Mouse (Mus musculus): Measurements from ENCODE around the gene Sox12.

DNA sequence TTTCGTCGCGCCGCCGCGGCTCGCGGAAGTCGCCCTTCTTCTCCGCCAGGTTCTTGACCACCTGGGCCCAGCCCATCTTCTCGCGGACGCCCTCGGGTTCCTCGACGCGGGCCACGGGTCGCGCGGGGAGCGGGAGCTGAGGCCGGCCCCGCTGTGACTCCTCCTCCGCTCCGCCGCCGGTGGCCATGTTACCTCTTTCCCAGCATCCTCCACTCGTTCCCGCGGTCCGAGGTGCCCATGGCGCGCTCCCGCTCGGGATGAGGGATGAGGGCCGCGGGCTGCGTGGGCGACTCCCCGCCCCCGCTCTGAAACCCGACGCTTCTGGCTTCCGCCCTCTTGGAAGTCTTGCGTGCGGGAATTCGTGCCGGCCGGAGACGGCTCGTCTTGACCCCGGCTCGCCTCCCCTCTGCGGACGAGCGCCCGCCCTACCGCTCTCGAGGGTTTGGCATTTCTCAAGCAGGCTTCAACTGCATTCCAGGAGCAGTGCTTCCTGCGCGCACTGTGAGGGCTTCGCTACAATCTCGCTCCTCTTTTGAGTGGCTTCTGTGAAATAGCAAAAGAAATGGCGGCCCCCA lies 16.8 kb upstream of the Sox12 start, which contains the start of gene Zcchc3:
- TF ChIP-seq MYOG (IDR thresholded peaks at IDR 0.05; ENCODE audit: control insufficient read depth in 1 of 3, insufficient read depth in 1 of 3, insufficient read length in 2 of 3, low read depth in 2 of 3), result no peak
- no peak for TF ChIP-seq USF1 (IDR thresholded peaks at IDR 0.05; ENCODE audit: low read depth)
- TF ChIP-seq POLR2A (IDR thresholded peaks at IDR 0.05; ENCODE audit: insufficient read length, low read depth), result no peak
- TF ChIP-seq POLR2AphosphoS2 (IDR thresholded peaks at IDR 0.05; ENCODE audit: insufficient read length, low read depth), result no peak
- TF ChIP-seq CEBPB (IDR thresholded peaks at IDR 0.05; ENCODE audit: insufficient read depth, poor library complexity, severe bottlenecking), result no peak
- TF ChIP-seq SRF (IDR thresholded peaks at IDR 0.05; ENCODE audit: control insufficient read depth, insufficient read length, low read depth), result no peak
- no peak for TF ChIP-seq E2F4 (IDR thresholded peaks at IDR 0.05; ENCODE audit: insufficient read depth)
- no peak for TF ChIP-seq MYOD1 (IDR thresholded peaks at IDR 0.05; ENCODE audit: control insufficient read depth in 1 of 3, insufficient read length in 2 of 3, low read depth in 2 of 3)
- no peak for TF ChIP-seq MAX (IDR thresholded peaks at IDR 0.05; ENCODE audit: low read depth)
